Mouse (Mus musculus) limb, embryonic 15.5 days (tissue): Measurements from ENCODE around the gene Dtd1. TPM values are rescaled to one million over a fixed set of nuclear protein-coding genes. Genes with fewer than 3 reads are reported as not detected.

Experiments
- ATAC-seq: fragments of 200-750 bp; cut with Nextera tagmentation; 2 replicates; pipeline ENCODE4 v1.8.0; 2017; ENCODE audit warnings: low read depth, moderate TSS enrichment; ENCODE audit not compliant: insufficient number of reproducible peaks, low FRiP score, low TSS enrichment
- H3K27ac ChIP-seq: fragments of 300-500 bp; sonication (generic); 2 replicates; pipeline ENCODE4 v1.5.1; 2015; ENCODE audit warnings: moderate library complexity, mild to moderate bottlenecking, inconsistent platforms
- H3K27me3 ChIP-seq: fragments of 300-500 bp; sonication (generic); 2 replicates; pipeline ENCODE4 v1.6.1; 2015; ENCODE audit warnings: inconsistent platforms
- H3K36me3 ChIP-seq: fragments of 300-500 bp; sonication (generic); 2 replicates; pipeline ENCODE4 v1.6.1; 2015; ENCODE audit warnings: inconsistent platforms
- H3K4me1 ChIP-seq: fragments of 300-500 bp; sonication (generic); 2 replicates; pipeline ENCODE4 v1.6.1; 2015; ENCODE audit warnings: inconsistent platforms
- H3K4me2 ChIP-seq: fragments of 300-500 bp; sonication (generic); 2 replicates; pipeline ENCODE4 v1.6.1; 2015; ENCODE audit warnings: mild to moderate bottlenecking, inconsistent platforms
- H3K4me3 ChIP-seq: fragments of 300-500 bp; sonication (generic); 2 replicates; pipeline ENCODE4 v1.5.1; 2015; ENCODE audit warnings: mild to moderate bottlenecking, inconsistent platforms
- H3K9ac ChIP-seq: fragments of 300-500 bp; sonication (generic); 2 replicates; pipeline ENCODE4 v1.6.1; 2015; ENCODE audit warnings: inconsistent platforms
- H3K9me3 ChIP-seq: fragments of 300-500 bp; sonication (generic); 2 replicates; pipeline ENCODE4 v1.6.1; 2016; ENCODE audit warnings: inconsistent platforms
- WGBS: fragments of 180-500 bp; shearing (Covaris S2); methylation state at CpG from one replicate; pipeline ENCODE4 v1.1.7; 2015; 5-methylcytosine and 5-hydroxymethylcytosine counted together
- polyA plus RNA-seq: library from polyadenylated mRNA; unstranded; fragments of >200 nt; fragmentation: Nextera tagmentation; extraction: Ambion mirVana; gene quantifications from 2 replicates; pipeline ENCODE4 v1.2.1, GENCODE M21; 2015

Dtd1 gene
- polyA plus RNA-seq, 1 experiment from 2014 or later: 39.3 TPM

- Histone ChIP-seq H3K4me1 (peaks cover 8% of the 10 kb centered on the region), H3K9ac (no peak overlapping the region), H3K9me3 (no peaks in the 10 kb centered on the region), H3K27me3 (no peaks in the 10 kb centered on the region), H3K27ac (peak overlapping the region; percentile 43; the same call in 1 of the 2 replicates), H3K36me3 (no peaks in the 10 kb centered on the region), H3K4me3 (no peak overlapping the region), H3K4me2 (no peak overlapping the region)
- 56% methylated on average over 5 of the region's 5 CpGs for WGBS
- ATAC-seq: peak; percentile 49; the same call in 1 of the 2 replicates
Measured at GRCm38 (mm10) chr2:144719294-144719693, 119.6 kb downstream of the Dtd1 start.

- WGBS: 53% methylated on average over 4 of the region's 4 CpGs
- Histone ChIP-seq H3K4me2 (no peak overlapping the region), H3K27ac (no peak overlapping the region)
Measured at GRCm38 (mm10) chr2:144719718-144720117, 120.0 kb downstream of the Dtd1 start.

GRCm38 (mm10) chr2:144720407-144720959 is 120.8 kb downstream of the Dtd1 start:
- Histone ChIP-seq H3K27me3 (no peaks in the 10 kb centered on the region), H3K27ac (no peak overlapping the region), H3K4me3 (no peak overlapping the region), H3K4me1 (peaks cover 8% of the 10 kb centered on the region), H3K36me3 (no peaks in the 10 kb centered on the region), H3K4me2 (no peak overlapping the region), H3K9me3 (no peaks in the 10 kb centered on the region), H3K9ac (no peak overlapping the region)
- WGBS: 47% methylated on average over 5 of the region's 5 CpGs
- no peak for ATAC-seq

More at GRCm38 (mm10) chr2:144719718-144720117, 120.0 kb downstream of the Dtd1 start:
- no peak for ATAC-seq
- Histone ChIP-seq H3K4me3 (no peak overlapping the region), H3K36me3 (no peaks in the 10 kb centered on the region), H3K9me3 (no peaks in the 10 kb centered on the region), H3K27me3 (no peaks in the 10 kb centered on the region), H3K4me1 (peaks cover 8% of the 10 kb centered on the region), H3K9ac (no peak overlapping the region)

- WGBS: 94% methylated on average over 1 of the region's 1 CpGs
- peaks cover 1% of the 10 kb centered on the region; the same call in 1 of the 2 replicates for H3K4me1 ChIP-seq
- no peak overlapping the region for H3K27ac ChIP-seq
- no peak overlapping the region for H3K9ac ChIP-seq
- no peaks in the 10 kb centered on the region for H3K36me3 ChIP-seq
- no peaks in the 10 kb centered on the region for H3K9me3 ChIP-seq
- no peak overlapping the region for H3K4me3 ChIP-seq
- H3K27me3 ChIP-seq: no peaks in the 10 kb centered on the region
- no peak for ATAC-seq
- H3K4me2 ChIP-seq: no peak overlapping the region
Measured at GRCm38 (mm10) chr2:144724679-144725078, 125.0 kb downstream of the Dtd1 start.

- Histone ChIP-seq H3K36me3 (no peaks in the 10 kb centered on the region), H3K4me1 (no peaks in the 10 kb centered on the region), H3K4me3 (no peak overlapping the region), H3K9ac (no peak overlapping the region), H3K4me2 (no peak overlapping the region), H3K27ac (no peak overlapping the region), H3K27me3 (no peaks in the 10 kb centered on the region), H3K9me3 (no peaks in the 10 kb centered on the region)
- WGBS: 88% methylated on average over 3 of the region's 3 CpGs
- ATAC-seq: no peak
Measured at GRCm38 (mm10) chr2:144727136-144727535, 127.4 kb downstream of the Dtd1 start.

GRCm38 (mm10) chr2:144729776-144730175 is 130.1 kb downstream of the Dtd1 start:
- 82% methylated on average over 2 of the region's 2 CpGs for WGBS
- H3K9me3 ChIP-seq: no peaks in the 10 kb centered on the region
- no peak overlapping the region for H3K4me3 ChIP-seq
- no peaks in the 10 kb centered on the region for H3K4me1 ChIP-seq
- no peak overlapping the region for H3K4me2 ChIP-seq
- no peak for ATAC-seq
- H3K27ac ChIP-seq: no peak overlapping the region
- no peaks in the 10 kb centered on the region for H3K36me3 ChIP-seq
- H3K9ac ChIP-seq: no peak overlapping the region
- H3K27me3 ChIP-seq: no peaks in the 10 kb centered on the region

GRCm38 (mm10) chr2:144738161-144738560 is 138.5 kb downstream of the Dtd1 start:
- no peaks in the 10 kb centered on the region for H3K9me3 ChIP-seq
- WGBS: 40% methylated on average over 5 of the region's 5 CpGs
- H3K4me2 ChIP-seq: no peak overlapping the region
- H3K4me1 ChIP-seq: peaks cover 37% of the 10 kb centered on the region
- no peak overlapping the region for H3K4me3 ChIP-seq
- no peaks in the 10 kb centered on the region for H3K27me3 ChIP-seq
- no peaks in the 10 kb centered on the region for H3K36me3 ChIP-seq
- H3K9ac ChIP-seq: no peak overlapping the region
- H3K27ac ChIP-seq: peak overlapping the region; percentile 27; the same call in 1 of the 2 replicates
- ATAC-seq: no peak

- ATAC-seq: no peak
- Histone ChIP-seq H3K27me3 (no peaks in the 10 kb centered on the region), H3K4me1 (peaks cover 37% of the 10 kb centered on the region), H3K36me3 (no peaks in the 10 kb centered on the region), H3K9ac (no peak overlapping the region), H3K4me3 (no peak overlapping the region), H3K9me3 (no peaks in the 10 kb centered on the region), H3K27ac (peak overlapping the region; percentile 27; the same call in 1 of the 2 replicates), H3K4me2 (no peak overlapping the region)
- WGBS: 40% methylated on average over 5 of the region's 5 CpGs
Measured at GRCm38 (mm10) chr2:144738576-144738975, 138.9 kb downstream of the Dtd1 start.

GRCm38 (mm10) chr2:144740577-144740997 is 140.9 kb downstream of the Dtd1 start:
- 13% methylated on average over 6 of the region's 6 CpGs for WGBS
- H3K4me1 ChIP-seq: peaks cover 37% of the 10 kb centered on the region
- ATAC-seq: no peak

GRCm38 (mm10) chr2:144741973-144742372 is 142.3 kb downstream of the Dtd1 start:
- 79% methylated on average over 10 of the region's 10 CpGs for WGBS
- no peak overlapping the region for H3K4me3 ChIP-seq
- no peak overlapping the region for H3K27ac ChIP-seq
- no peaks in the 10 kb centered on the region for H3K9me3 ChIP-seq
- no peaks in the 10 kb centered on the region for H3K36me3 ChIP-seq
- no peak overlapping the region for H3K9ac ChIP-seq
- H3K4me1 ChIP-seq: peaks cover 36% of the 10 kb centered on the region
- no peaks in the 10 kb centered on the region for H3K27me3 ChIP-seq
- H3K4me2 ChIP-seq: no peak overlapping the region
- ATAC-seq: no peak

More at GRCm38 (mm10) chr2:144740577-144740997, 140.9 kb downstream of the Dtd1 start:
- H3K36me3 ChIP-seq: no peaks in the 10 kb centered on the region
- peak overlapping the region; percentile 50; the same call in 1 of the 2 replicates for H3K27ac ChIP-seq
- H3K9ac ChIP-seq: no peak overlapping the region
- H3K4me3 ChIP-seq: no peak overlapping the region
- H3K4me2 ChIP-seq: no peak overlapping the region
- H3K9me3 ChIP-seq: no peaks in the 10 kb centered on the region
- no peaks in the 10 kb centered on the region for H3K27me3 ChIP-seq

GRCm38 (mm10) chr2:144743316-144743715 is 143.6 kb downstream of the Dtd1 start:
- Histone ChIP-seq H3K4me3 (no peak overlapping the region), H3K4me2 (no peak overlapping the region), H3K9me3 (no peaks in the 10 kb centered on the region), H3K9ac (no peak overlapping the region), H3K4me1 (peaks cover 28% of the 10 kb centered on the region), H3K36me3 (no peaks in the 10 kb centered on the region), H3K27me3 (no peaks in the 10 kb centered on the region), H3K27ac (no peak overlapping the region)
- 73% methylated on average over 5 of the region's 5 CpGs for WGBS
- ATAC-seq: no peak

- Histone ChIP-seq H3K27ac (no peak overlapping the region), H3K4me2 (no peak overlapping the region), H3K4me1 (peaks cover 16% of the 10 kb centered on the region), H3K9me3 (no peaks in the 10 kb centered on the region), H3K27me3 (no peaks in the 10 kb centered on the region), H3K9ac (no peak overlapping the region), H3K36me3 (no peaks in the 10 kb centered on the region), H3K4me3 (no peak overlapping the region)
- 93% methylated on average over 2 of the region's 2 CpGs for WGBS
- no peak for ATAC-seq
Measured at GRCm38 (mm10) chr2:144745266-144745665, 145.6 kb downstream of the Dtd1 start.
